Mouse (Mus musculus) thymus, postnatal 14 days (tissue): ENCODE results near the gene Prr5l.

ENCODE experiments used
- DNase-seq: peaks from one replicate; pipeline ENCODE4 v3.0.0; 2021

The Prr5l gene

DNA sequence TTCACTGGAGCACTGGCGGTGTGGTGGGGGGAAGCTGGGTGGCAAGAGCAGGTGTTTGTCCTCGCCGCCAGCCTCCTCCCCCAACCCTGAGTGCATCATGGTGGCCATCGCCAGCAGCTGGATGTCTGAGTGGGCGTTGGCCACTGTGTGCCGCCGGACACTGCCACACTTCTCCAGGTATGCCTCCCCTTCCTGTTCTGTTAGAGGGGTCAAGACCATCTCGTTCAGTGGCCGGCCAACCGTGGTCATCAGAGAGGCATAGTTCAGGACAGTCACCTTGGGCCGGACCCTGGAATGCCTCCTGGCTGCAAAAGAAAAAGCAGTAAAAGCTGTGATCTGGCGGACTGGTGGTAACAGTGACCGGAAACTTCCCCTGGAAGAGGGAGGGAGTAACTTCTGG, 165.7 kb downstream of the Prr5l start:
- no peak for DNase-seq

DNA sequence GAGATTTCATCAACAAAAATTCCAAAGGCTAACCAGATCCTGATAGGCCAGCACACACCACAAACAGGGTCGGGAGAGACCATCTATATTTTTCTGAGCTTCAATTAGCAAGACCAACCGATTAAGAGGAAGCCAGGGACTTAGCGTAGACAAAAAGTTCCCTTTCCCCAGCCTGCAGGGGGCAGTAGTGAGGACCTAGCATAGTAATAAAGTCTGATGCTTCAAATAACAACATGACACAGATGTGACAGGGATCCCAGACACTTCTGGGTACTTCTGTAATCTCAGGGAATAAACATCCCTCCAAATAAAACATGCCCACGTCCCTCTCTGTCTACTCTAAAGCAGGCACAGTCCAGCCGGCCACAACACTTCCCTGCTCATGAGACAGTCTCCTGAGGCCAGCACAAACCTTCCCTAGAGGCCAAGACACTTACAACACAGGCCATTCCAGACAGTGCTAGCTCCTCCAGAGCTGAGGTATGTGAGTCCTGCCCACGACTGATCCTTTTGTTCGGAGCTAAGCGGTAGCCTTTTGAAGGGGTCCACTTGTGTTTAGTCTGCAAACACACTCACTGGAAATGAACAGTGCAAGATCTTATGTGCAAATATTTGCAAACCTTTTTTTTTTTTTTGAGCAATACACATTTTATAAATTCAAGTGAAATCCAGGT, 167.0 kb downstream of the Prr5l start:
- DNase-seq: peak; percentile 69

DNA sequence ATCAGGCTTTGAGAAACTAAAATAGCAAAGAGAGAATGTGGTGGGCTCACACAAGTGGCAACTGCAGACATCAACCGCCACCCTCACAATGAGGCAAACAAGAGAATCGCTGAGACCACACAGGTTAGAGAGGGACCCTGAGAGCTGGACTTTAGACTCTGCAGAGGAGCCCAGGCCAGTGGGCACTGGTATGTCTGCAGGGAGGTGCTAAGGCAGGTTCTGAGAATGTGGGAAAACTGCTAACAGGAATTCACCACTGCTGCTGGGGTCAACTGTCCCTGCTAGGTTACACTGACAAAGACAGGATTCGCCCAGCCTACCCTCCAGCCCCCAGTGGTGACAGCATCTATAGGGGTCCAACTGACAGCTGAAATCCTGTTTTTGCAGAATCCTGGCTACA, 171.2 kb downstream of the Prr5l start:
- DNase-seq: no peak

DNA sequence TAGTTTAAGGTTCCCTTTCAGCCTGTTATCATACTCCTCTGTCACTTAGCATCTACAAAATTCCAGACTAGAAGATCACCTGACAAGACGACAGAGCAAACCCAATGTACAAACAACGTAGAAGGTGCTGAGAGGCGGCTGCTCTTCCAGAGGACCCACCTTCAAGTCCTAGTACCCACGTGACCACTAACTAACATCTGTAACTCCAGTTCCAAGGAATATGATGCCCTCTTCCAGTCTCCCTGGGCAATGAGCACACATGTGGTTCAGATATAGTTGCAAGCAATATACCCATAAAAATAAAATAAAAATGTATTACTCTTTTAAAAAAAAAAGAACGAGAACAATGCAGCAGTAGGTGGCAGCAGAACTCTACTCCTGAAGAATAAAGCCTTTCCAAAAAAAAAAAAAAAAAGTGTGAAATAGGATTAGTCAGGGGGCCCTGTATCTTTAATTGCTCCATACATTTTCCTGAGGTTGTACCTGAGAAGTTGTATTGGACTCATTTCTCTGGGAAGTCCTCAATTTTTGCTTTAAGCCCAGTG, 176.8 kb downstream of the Prr5l start:
- no peak for DNase-seq

DNA sequence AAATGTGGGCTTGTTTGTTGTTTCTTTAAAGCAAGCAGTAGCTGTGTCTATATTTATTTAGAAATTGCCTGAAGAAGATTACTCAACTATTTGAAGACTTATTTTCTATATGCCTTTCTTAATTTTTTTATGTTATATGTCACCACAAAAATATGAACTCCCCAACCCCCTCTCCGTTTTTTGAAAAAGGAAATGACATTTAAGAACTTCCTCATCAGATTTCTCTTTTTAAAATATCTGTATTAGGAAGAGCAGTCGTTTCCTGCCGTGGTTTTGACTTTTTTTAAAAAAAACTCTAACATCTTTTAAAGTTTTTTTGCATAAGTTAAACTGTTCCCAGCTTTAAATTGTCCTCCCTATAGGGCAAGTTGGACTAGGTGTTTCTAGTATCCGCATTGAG, 183.5 kb downstream of the Prr5l start:
- no peak for DNase-seq

DNA sequence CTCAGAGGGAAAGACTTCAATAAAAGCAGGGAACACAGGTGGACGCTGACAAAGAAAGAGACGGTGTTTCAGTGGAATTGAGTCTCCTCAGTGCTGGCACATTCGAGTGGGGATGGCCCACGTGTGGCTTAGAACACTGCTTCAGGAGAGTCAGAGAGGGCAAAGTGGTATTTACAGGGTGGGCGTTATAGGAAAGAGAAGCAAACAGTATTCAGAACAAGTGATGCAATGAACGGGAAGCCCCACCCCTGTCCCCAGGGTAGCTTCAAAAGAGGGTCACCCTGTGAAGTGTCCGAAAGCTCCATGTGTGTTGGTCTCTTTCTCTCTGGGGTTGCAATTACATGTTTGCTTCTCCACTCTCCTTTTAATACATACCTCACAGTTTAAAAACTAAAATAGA, 187.2 kb downstream of the Prr5l start:
- no peak for DNase-seq

DNA sequence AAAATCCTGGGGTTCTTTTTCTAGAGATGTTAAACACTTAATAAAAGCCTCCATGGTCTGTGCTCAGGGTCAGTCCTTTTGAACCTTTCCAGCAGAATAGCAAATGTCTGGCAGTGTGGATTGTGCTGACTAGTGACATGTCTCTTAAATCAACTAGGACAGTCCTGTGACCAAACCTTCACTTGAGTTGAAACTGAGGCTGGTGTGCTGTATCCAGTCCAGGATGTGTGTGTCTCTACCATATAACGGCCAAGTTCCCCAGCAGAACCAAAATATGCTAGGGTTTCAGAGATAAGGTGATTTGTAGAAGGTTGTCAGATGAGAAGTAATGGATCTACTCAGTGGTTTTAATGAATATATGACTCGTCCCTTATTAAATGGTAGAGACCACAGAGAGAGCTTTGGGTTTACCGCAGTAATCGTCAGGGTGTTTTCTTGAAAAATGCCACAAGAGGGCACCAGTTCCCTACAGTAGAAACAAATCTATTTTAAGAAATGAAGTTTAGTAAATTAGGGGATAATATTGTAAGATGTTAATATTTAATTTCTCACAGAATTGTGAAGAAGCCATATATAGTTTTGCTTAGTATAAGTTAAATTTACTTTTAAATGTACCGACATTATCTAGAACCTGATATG, 189.1 kb downstream of the Prr5l start:
- peak; percentile 28 for DNase-seq

DNA sequence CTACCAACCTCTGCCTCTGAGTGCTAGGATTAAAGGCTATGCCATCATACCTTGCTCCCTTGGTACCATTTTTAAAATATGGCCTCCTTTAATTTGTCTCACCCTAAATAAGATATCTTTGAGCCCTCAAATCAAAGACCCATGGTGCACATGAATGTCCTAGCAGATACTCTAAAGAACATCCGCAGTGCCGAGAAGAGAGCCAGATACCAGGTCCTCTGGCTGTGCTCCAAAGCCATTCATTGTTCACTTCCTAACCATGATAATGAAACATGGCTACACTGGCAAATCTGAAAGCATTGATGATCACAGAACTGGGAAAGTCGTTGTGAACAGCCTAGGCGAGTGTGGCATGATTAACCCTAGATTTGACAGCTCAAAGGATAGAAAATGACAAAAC, 189.8 kb downstream of the Prr5l start:
- DNase-seq: no peak

DNA sequence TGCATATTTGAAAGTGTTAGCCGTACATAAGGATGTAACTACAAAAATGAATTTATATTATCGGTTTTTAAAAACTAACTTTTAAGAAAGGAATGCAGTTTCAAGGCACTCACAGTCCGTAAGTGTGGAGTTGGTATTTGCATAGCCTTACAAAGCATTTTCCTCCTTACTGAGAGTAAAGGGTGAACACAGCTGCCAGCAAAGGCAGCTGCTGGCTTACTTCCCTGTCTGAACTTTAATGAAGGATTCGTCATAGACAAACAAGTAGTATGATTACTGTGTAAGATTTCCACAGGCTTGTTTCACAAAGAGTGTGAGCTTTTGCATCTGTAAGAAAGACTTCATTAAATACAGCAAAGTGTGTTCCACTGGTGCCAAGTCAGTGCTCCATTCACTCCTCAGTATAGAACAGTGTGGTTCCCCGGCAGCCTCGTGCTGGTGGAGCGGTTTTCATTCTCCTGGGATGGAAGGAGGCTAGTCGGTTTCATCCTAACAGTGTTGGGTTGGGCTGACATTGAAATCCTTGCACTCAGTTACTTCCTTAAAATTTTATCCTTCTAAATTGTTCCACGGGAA, 192.5 kb downstream of the Prr5l start:
- DNase-seq: no peak

DNA sequence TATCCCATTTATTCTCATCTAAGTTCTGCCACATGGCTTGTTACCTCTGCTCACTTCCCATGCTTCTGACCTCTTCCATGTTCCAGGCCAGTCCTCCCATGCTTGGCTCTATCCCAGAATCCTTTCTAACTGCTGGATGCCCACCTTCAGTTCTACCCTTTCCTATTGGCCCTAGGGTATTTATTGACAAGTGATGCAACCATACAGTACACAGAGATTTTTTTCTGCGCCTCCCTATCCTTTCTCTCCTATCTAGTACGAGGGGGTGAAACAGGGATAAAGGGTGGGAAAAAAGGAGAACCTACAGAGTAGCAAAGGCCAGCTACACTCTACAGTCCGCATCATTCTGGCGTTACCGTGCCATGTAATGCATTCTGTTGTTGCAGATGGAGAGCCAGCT, 194.8 kb downstream of the Prr5l start:
- no peak for DNase-seq

DNA sequence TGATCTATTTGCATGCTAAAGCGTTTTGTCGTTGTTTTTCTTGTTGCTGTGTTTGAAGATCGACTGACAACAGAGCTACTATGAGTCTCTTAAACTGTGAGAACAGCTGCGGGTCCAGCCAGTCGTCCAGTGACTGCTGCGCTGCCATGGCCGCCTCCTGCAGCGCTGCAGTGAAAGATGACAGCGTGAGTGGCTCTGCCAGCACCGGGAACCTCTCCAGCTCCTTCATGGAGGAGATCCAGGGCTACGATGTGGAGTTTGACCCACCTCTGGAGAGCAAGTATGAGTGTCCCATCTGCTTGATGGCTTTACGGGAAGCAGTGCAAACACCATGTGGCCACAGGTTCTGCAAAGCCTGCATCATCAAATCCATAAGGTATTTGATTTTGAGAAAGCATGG, 198.4 kb downstream of the Prr5l start:
- no peak for DNase-seq

DNA sequence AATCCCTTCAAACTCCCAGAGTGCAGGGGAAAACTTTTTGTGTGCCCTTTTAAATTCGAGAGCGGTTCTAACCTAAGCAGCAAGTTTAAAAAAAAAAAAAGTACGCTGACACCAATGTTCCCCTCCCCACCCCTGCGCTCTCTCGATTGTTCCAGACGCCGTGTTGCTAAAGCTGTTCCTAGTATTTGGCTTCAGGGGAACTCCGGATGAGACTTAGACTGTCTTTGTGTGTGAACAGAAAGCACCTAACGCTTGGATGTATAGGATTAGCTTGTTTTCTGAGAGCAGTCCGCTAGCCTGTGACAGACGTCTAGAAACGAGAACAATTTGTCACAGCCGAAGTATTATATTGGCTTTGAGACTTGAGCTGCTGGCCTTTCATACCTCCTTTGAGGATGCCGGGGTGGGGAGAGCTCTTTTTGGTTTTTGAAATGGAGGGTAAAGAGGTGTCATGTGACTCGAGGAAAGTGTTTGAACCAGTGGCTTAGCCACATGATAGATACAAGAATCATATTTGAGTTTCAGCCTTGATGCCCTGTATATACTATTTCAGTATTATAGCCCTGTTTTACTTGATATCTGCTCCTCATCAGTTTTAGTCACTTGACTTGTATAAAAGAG, 203.6 kb downstream of the Prr5l start:
- peak; percentile 29 for DNase-seq

DNA sequence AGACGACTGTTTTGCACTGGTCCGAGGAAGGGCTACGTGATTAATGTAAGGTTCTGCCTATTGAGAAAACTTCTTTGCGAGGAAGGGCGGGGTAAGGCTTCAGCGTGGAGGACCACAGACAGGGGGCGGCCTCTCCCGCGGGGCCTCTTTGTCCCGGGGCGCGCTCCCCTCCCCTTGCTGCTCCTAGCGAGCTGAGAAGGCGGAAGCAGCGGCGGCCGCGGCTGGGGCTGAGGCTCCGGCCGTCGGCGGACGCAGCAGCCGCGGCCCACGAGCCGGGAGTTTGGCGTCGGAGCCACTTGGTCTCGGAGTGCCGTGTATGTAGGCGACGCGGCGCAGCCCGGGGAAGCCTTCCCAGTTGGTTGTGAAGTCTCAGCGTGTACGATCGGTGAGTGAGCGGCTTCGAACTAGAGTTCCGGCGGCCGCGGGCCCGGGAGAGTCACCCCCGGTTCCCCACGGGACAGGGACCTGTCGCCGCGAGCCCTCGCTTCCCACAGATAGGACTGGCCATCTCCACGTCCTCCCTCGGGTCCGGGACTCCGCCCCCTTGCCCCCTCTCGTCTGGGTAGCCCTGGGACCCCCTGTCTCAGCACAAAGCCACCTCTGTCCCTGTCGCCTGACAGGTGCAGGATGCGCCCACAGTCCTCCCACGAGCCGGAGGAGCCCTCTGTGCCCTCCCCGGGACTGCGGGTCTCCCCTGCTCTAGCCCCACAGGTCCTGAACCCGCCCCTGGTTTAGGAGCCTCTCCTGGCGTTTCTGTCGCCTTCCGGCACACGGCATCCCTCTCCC, 204.4 kb downstream of the Prr5l start, which contains the start of gene Traf6:
Gene Traf6 (plus strand): TSS at position 194 of the 786 bp plus-strand sequence.
- DNase-seq: peak; percentile 92

DNA sequence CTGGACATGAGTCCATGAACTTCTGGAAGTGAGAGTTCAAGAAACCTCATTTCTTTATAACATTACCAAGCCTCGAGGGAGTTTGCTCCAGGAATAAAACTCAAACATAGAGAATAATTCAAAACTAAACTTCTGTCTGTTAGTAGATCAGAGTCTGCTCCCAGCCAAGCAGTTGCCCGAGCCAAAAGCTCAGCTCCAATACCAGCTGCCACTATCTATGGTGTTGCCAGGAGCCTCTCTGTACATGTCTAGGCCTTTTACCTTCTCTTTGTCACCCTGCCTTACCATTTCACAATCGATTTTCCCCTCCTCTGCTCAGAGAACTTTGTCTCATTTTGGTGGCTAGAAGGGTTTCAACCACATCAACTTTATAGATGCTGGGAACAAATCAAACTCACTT, 209.3 kb downstream of the Prr5l start:
- DNase-seq: no peak

DNA sequence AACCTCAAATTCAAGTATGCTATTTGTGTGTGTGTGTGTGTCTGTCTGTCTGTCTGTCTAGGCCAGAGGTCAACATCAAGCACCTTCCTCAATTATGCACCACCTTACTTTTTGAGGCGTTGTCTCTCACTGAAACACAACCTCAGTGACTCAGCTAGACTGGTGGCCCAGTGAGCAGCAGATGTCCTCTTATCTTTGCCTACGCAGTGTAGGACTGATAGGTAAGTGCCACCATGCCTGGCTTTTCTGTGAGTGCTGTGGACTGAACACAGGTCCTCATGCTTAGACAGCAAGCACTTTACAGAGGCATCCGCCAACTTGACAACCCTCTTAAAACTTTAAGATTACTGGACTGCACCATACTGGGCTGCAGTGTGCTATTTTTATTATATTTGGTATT, 214.1 kb downstream of the Prr5l start:
- no peak for DNase-seq

DNA sequence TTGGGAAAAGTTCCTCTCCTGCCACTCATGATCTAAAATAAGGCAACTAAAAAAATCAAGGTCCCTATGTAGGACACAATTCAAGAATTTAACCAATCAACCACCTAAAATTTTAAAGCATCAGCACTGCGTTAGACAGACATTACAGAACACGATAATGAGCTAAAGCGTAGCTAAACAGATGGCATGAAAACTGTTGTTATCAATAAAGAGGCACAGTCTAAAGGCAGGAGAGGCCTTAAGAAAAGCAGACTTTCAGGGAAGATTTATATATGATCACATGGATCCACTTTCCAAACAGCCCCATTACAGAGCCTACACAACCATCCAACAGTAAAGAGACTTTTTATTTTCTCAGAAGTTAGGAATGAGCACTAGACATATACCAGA, 217.1 kb downstream of the Prr5l start:
- no peak for DNase-seq

DNA sequence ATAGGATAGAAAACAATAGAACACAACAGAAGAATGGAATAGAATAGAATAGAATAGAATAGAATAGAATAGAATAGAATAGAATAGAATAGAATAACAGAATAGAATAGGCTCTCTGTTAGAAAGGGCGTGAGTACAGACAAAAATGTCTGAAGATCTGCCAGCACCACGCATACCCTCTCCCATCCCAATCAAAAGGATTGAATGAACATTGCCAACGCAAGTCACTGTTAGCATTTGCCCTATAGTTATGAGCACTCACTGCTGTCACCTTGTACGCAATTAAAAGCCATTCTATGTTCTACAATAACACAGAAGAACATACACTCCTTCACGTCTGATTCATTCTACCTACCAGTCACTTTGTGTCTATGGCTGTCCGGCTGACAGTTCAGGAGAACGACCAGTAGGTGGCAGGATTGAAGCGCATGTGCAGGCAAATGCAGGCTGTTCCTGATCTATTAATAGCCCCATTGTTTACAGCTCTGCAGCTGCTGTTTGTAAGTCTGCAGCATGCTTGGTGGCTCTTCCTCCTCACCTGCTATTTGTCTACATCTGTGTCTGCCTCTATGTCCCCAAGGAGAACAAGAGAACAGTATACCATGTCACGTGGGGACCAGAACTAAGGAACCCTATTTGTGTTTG, 217.6 kb downstream of the Prr5l start:
- DNase-seq: peak; percentile 84
